Mouse (Mus musculus): ENCODE measurements around the gene Marf1.

- TF ChIP-seq CTCF (IDR thresholded peaks at IDR 0.05; ENCODE audit: low read depth) (no peak), EP300 (optimal IDR thresholded peaks at IDR 0.05) (no peak)
These were observed 73.9 kb downstream of the Marf1 start for GRCm38 (mm10) chr16:14089296-14089695.
